Mouse (Mus musculus) left cerebral cortex, postnatal 10 days (tissue): ENCODE measurements around the gene Sephs2. TPM values are rescaled to one million over a fixed set of nuclear protein-coding genes. Genes with fewer than 3 reads are reported as not detected.

Experiments
- DNase-seq, 2 experiments: peaks; one replicate each; pipeline ENCODE4 v3.0.0; 2021 to 2022; ENCODE audit warnings: low spot score in 2 of 2, mixed read lengths in 1 of 2; ENCODE audit errors: extremely low spot score in 1 of 2
- intact Hi-C: fragments of 180-260 bp; cut with DNase I; formaldehyde crosslinking; loops from one replicate; pipeline ENCODE4 v1.15.1; 2025
- total RNA-seq, 2 experiments: library from RNA; stranded (reverse); gene quantifications; 2 replicates each; pipeline ENCODE4 v1.2.3; 2021

Sephs2 gene
- 10 to 100 TPM; 50.6 to 53.7 TPM for total RNA-seq

DNA sequence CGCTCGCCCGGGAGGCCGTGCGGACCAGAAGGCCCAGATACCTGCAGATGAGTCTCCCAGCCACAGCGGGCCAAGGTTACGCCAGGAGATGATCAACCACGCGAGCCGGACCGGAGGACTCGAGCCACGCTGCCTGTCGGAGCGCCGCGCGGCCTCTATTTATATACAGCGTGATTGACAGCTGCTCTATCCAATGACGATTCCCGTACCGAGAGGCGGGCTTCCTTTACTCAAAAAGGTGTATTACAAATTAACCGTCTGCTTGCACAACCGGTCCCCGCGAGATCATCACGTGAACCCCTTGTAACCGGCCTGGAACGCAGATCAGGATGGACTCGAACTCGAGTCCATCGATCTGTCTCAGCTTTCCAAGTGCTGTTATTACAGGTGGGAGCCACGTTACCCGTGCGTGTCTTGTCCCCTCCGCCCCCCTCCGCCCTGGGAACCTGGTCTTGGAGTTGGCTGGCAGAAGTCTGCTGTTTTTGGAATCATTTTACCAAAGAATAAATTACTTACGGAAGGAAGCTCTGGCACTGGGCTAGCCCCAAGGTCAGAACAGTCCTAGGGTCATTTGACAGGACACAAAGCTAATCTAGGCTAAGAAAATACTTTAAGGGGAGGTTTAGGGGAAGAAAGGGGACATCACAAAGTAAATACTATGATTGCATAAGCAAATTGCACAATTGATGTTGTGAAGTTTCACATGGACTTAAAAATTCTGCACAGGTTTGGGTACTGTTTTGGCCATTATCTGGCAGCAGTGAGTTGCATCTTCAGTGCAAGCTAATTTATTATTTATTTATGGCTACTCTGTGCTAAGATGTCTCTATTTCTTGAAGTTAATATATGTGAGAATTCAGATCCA lies at the start of gene Sephs2:
Gene Sephs2 (minus strand): TSS at position 131 of the 865 bp plus-strand sequence.
- intact Hi-C loops, result loop anchor here (2.0 kb wide), 1 partner anchor 37 kb away; no protein-coding TSS in a partner anchor
- DNase-seq, result peak; percentile 91 to 94

DNA sequence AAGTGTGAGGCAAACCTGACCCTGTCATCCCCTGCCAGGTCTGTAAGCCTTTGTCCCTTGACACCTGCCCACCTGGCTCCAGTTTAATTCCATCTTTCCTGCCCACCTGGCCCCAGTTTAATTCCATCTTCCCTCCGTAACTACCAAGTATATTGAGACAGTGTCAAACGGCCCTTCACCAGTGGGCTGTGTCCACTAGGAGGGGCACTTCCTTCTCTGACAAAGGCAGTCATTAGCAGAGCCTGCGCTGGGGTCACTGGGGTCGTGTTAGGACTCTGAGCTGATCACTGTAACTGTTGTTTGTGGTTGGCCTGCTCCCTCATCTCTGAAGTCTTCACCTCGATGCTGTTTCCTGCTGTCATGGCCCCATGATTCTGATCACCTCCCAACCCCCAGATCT lies 48.2 kb upstream of the Sephs2 start:
- DNase-seq, result peak in 1 of 2 experiments; percentile 48

DNA sequence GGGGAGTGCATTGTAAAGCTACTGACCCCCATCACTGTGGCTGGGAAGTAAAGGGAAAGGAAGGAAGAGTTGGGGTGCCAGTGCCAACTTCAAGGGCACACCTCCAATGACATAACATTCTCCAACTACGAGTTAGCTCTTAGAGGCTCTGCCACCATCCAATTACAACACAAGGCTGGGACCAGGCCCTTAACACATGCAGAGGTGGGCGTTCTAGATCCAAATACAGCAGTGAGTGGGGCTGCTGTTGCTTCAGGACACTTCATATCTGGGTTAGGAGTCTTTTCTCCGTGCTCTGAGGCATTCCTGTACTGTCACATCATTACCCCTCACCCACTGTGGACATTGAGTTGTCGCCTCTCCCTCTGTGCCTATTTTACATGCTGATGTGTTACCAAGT lies 47.3 kb upstream of the Sephs2 start:
- DNase-seq, result no peak
- intact Hi-C loops, result no loop called here

More for the DNA sequence above, 48.2 kb upstream of the Sephs2 start:
- intact Hi-C loops, result no loop called here

DNA sequence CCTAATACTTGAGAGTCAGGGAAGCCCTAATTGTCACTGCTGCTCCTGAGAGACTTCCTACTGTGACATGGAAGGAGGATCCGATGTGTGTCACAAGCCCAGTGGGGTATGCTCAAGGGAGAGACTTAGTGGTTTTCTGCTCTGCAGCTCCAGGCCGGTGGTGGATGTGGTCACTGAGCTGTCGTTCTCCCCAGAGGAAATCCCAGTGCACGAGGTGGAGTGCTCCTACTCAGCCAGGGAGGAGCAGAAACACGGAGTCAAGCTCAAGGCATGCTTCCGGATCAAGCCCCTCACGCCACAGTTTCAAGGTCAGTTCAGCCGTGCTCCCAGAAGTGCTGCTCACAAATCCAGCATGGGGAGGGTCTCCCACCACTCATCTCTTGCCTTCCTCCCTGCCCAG lies 40.1 kb upstream of the Sephs2 start:
- no peak for DNase-seq
- intact Hi-C loops, result no loop called here

DNA sequence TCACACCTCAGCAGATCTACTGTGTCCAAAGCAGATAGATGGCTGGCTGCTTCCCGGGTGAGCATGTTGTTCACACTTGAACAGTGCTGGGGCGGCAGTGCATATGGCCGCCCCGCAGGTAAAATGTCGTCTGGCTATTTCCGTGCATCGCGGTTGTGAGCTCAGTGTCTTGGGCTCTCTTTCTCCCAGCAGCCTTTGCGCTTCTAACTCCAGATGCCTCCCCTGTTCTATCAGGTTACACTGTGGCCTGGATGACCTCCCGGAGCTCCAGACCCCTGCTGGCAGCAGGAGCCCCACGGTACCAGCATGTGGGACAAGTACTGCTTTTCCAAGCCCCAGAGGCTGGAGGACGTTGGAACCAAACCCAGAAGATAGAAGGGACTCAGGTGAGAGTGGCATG lies 36.1 kb upstream of the Sephs2 start:
- DNase-seq, result no peak
- intact Hi-C loops, result loop anchor here (5.0 kb wide), 1 partner anchor 32 kb away; no protein-coding TSS in a partner anchor

DNA sequence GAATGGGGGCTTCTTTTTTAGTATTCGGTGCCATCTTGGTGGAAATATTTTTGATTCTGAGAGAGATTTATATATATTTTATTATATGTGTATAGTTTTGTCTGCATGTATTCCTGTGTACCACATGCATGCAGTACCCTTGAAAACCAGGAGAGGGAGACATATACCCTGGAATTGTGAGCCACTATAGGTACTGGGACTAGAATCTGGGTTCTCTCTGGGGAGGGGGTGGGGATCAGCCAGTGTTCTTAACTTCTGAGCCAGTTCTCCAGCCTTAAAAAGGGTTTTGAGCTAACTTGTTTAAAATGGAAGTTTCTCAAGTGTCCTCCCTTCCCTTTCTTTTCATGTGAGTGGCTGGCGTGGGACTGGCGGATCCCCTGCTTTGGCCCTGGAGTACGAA lies 35.0 kb upstream of the Sephs2 start:
- DNase-seq, result peak; percentile 41 to 75
- intact Hi-C loops, result loop anchor here (5.0 kb wide), 1 partner anchor 33 kb away; no protein-coding TSS in a partner anchor

DNA sequence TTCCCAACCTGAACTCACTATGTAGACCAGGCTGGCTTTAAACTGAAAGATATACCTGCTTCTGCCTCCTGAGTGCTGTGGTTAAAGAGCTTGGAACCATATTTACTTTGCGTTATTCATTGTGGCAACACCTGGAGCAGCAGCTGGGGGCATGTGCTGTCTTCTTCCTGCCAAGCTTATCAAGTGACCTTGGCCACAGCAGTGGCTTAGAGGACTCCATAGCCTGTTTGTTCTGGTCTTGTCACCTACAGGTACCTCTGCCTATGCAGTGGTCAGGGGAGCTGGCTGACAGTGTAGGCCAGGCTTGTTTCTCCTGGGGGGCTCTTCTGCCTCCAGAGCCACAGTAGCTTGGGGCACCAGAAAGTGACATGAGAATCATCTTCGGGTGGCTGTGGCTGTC lies 34.6 kb upstream of the Sephs2 start:
- intact Hi-C loops, result loop anchor here (5.0 kb wide), 1 partner anchor 34 kb away; no protein-coding TSS in a partner anchor
- no peak for DNase-seq

DNA sequence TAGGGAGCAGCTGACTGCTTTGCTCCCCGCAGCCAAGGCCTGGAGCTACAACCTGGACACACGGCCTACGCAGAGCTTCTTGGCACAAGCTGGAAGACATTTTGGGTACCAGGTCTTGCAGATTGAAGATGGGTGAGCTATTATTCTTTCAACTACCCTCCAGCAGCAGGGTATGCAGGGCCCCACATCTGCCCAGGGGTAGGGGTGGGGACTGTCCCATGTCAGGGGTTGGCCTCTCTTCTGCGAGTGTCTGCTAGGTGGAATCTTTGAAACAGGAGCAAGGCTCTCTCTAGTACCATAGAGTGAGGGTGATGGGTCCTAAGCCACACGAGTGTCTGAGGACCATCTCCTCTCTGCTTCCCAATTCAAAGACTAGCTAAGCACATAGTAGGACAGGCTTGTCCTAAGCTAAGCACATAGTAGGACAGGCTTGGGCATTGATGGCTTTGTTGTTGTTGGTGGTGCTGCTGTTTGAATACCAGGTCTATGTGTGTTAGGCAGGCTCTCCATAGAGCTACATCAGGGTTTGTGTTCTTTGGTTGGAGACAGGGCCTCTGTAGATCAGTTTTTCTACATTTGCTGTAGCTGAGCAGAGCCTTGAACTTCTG lies 23.8 kb upstream of the Sephs2 start:
- no peak for DNase-seq
- intact Hi-C loops, result no loop called here

DNA sequence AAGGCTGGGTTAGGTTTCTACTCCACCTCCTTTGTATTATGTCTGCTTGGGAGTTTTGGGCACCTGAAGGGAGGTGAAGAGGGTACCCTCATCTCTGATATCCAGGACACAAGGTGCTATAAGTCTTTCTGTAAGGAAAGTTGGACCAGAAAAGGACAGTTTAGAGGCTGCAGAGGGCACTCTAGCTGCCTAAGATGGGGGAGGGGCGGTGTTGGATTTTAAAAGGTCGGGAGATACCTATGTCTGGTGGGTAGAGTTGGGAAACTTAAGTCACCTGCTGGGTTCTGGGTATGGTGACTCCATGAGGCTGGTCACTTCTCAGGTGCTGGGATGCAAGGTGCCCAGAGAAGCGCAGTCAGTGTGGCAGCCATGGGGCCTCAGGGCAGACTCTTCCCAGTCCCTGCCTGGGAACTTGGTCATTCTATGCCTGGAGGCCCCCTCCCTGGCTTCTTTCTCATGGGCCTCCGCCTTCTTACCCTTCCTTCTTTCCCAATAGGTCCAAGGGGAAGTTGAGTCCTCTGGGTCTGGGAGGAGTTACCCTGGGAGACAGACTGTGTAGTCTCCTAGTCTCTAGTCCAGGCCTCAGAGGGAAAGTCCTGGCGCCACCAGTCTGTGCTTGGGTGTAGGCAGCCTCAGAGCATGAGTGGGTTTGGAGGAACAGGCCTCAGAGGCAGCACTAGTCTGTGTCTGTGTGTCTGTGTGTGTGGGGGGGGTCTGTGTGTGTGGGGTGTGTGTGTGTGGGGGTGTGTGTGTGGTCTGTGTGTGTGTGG lies 23.1 kb upstream of the Sephs2 start:
- intact Hi-C loops, result no loop called here

DNA sequence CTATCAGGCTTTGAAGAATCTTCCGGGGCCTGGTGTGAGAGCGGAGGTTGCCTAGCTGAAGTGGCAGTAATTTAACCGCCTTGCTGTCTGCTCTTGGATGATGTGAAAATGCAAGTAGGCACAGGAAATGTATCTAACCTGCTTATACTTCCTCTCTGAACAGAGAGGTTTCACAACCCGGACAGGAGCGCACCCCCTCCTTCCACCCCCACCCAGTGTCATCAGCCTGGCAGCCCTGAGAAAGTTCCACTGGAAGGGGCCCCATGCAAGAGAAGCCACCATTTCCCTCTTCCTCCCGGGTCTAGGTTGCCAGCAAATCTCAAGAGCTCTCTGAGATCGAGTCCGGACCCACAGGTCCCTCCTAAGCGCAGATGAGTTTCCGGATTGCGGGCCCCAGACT lies 22.2 kb upstream of the Sephs2 start, which contains the start of gene Itgal:
Gene Itgal (plus strand): TSS at position 163 of the 400 bp plus-strand sequence.
- intact Hi-C loops, result no loop called here
- no peak for DNase-seq

More for the DNA sequence above, 23.1 kb upstream of the Sephs2 start:
- no peak for DNase-seq

DNA sequence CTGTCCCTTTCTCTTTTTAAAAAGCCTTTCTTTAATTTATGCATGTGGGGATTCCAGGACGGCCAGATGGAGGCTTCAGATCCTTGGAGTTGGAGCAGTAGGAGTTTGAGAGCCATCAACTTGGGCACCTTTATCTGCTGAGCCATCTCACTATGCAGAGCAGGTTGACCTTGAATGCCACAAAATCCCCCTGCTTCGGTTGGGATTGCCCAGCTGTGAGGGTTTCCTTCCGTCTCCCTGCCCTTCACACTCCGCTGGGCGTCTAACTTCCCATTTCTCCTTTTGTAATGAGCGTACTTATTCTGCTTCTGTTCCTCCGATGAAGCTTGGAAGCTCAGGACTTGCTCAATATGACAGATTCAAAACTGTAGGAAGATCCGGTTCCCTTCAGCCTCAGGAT lies 16.3 kb upstream of the Sephs2 start:
- intact Hi-C loops, result no loop called here
- DNase-seq, result no peak

DNA sequence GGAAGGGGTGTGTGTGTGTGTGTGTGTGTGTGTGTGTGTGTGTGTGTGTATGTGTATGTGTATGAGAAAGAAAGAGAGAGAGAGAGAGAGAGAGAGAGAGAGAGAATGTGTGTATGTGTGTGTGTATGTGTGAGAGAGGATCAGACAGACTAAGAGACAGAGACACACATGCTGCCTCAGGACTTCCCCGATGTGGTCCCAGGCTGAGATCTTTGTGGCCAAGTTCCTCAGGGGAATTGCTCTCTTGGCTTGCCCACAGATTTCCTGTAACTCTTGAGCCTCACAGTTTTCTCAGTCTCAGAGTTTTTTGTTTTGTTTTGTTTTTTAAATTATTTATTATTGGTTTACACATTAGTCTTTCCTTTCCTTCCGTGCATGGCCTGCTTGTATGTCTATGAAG lies 15.5 kb upstream of the Sephs2 start:
- DNase-seq, result no peak
- intact Hi-C loops, result no loop called here

DNA sequence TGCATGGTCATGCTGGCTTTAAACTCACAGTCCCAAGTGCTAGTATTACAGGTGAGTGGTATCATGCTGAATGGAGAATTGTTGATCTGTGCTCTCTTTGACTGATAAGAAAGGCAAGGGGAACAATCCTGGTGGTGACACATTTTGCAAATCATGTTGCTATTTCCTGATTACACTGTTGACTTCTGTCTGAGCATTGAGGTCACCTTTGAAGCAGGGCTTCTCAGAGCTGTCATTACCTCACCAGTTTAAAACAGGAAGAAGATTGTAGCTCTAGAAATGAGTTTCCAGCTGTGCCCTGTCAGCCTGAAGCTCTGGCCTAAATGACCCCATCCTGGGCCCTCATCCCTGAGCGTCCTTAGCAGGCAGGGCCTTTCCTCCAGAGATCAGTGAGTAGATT lies 14.1 kb upstream of the Sephs2 start:
- intact Hi-C loops, result no loop called here
- DNase-seq, result no peak

DNA sequence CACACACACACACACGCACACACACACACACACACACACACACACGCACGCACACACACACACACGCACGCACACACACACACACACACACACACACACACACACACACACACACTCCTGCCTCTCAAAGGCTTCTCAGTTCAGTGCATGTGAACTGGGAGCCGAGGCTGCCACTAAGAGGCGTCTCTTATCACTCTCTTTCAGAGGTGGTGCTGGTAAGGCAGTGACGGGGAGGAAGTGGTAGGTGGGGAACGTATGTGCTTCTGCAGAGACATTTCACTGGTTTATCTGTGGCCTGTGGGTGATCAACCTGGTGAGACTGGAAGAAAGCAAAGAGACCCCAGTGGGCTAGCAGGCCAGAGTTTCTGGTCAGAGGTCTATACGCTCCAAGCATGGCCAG lies 11.3 kb upstream of the Sephs2 start:
- DNase-seq, result no peak
- intact Hi-C loops, result no loop called here

DNA sequence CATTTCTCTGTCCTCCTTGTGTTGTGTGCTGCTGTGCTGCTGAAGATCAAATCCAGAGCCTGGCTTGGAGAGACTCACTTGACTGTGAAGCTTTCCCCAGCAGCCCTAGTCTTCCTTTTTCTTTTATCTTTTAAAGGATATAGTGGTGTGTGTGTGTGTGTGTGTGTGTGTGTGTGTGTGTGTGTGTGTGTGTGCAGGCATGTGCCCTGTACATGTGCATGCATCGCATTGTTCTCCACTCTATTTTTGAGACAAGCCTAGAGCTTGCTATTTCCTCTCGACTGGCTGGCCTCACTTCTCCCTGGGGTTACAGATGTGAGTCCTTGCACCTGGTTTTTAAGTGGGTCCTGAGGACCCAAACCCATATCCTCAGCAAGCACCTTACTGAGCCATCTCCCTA lies 8.3 kb upstream of the Sephs2 start:
- DNase-seq, result no peak
- intact Hi-C loops, result no loop called here

DNA sequence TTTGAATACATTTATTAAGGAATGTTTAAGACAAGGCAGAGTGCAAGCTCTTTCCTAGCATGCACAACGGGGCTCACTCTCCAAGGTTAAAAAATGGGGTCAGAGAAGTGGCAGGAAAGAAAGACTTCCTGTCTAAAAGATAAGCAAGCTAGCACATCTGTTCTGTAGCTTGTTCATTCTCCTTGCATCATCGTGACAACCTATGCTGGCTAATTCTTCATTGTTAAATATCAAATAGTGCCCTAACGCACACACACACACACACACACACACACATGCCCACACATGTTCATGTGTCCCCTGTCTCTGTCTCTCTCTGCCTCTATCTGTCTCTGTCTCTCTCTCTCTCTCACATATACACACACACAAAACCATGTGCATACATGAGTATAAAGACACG lies 7.3 kb upstream of the Sephs2 start:
- intact Hi-C loops, result no loop called here
- DNase-seq, result no peak

DNA sequence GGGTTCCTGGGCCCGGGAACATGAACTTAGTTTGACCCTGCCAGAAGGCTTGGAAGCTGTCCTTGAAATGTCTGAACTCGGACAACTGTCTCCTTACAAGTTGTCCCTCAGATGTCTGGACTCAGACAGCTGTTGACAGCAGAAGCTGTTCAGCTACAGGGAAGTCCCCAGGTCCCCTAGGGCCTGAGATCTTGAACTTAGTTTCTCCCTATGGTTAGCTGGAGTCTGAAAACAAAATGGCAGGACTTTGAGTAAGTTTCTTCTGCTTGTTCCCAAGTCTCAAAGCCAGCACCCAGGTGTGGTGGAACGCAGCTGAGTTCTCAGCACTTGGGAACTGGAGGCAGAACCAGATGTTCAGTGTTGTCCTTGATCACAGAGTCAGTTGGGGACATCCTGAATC lies 6.2 kb upstream of the Sephs2 start:
- intact Hi-C loops, result no loop called here

DNA sequence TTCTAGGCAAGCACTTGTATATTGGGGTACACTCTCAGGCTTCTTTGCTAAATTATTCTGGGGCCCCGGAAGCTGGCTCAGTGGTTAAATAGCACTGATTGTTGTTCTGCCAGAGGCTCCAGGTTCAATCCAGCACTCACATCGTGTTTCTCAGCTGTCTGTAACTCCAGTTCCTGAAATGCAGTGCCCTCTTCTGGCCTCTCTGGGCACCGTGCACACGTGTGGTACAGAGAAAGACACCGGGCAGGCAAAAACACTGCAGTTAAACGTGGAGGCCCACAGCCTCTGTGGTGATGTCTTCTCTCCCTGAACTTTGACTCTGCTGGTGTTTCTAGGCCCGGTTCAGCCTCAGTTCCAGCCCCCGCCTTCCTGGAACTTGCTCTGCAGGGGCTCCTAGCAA lies 4.5 kb upstream of the Sephs2 start:
- peak in 1 of 2 experiments; percentile 37 for DNase-seq
- intact Hi-C loops, result no loop called here

More for the DNA sequence above, 6.2 kb upstream of the Sephs2 start:
- no peak for DNase-seq

DNA sequence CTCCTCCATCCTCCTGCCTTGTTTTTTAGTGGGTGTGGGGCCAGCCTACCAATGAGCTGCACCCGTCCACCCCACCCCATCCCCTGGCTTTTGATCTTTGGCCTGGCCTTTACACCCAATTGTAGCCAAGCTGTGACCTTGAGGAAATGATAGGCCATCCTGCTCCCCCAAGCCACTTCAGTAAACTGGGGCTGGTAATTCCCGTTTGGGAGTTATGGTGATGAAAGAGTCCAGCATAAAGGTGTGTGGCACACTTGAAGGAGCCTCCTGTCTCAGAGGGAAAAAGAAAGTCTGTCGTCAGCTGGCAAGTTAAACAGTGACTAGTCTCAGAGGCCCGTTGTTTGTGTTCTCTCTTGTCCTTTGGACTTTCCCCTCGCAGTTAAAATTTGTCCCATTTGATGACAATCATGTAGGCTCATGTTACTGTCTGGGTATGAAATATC lies 2.7 kb upstream of the Sephs2 start:
- intact Hi-C loops, result no loop called here
- no peak for DNase-seq
